Mouse (Mus musculus) splenic B cell, adult 2 months (primary cell): ENCODE measurements around the gene Cdk9.

Experiments used
- DNase-seq: peaks from one replicate; pipeline ENCODE4 v3.0.0-alpha.2; 2011; ENCODE audit warnings: low read depth, low spot score
- H3K27me3 ChIP-seq: 2 replicates; pipeline ENCODE4 v1.6.1; 2012; ENCODE audit warnings: mild to moderate bottlenecking, low read length, moderate library complexity, mixed read lengths; ENCODE audit not compliant: control insufficient read depth, poor library complexity, insufficient read depth, severe bottlenecking
- H3K36me3 ChIP-seq: 2 replicates; pipeline ENCODE4 v1.6.1; 2012; ENCODE audit warnings: mild to moderate bottlenecking, low read length, moderate library complexity, mixed read lengths; ENCODE audit not compliant: control insufficient read depth, poor library complexity, insufficient read depth, severe bottlenecking

The Cdk9 gene

GRCm38 (mm10) chr2:32741273-32742172, 28.6 kb upstream of the Cdk9 start:
- Histone ChIP-seq H3K27me3 (no peaks in the 10 kb centered on the region), H3K36me3 (peaks cover 11% of the 10 kb centered on the region)
- no peak for DNase-seq

GRCm38 (mm10) chr2:32740916-32741272, 28.0 kb upstream of the Cdk9 start, which contains the start of gene 6330409D20Rik:
6330409D20Rik (minus strand) TSS chr2:32741016.
- peaks cover 11% of the 10 kb centered on the region for H3K36me3 ChIP-seq
- no peaks in the 10 kb centered on the region for H3K27me3 ChIP-seq
- DNase-seq = no peak

DNA sequence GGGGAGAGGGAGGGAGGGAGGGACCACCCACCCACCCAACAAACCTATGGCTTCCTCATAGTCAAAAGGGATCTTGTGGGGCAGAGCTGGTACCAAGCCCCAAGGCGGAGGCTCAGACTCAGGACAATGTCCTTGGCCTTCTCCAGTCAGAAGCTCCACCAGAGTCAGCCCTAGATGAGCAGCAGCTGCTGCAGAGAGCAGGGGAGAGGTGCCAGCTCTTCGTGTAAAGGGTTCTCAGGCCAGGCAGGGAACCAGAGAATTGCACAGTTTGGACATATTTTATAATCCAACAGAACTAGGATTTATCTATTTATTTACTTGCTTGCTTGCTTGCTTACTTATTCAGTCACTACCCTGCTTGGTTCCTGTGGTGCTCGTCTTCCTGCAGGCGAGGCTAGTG, 26.4 kb upstream of the Cdk9 start:
- H3K27me3 ChIP-seq = no peaks in the 10 kb centered on the region
- H3K36me3 ChIP-seq = peaks cover 8% of the 10 kb centered on the region
- no peak for DNase-seq

DNA sequence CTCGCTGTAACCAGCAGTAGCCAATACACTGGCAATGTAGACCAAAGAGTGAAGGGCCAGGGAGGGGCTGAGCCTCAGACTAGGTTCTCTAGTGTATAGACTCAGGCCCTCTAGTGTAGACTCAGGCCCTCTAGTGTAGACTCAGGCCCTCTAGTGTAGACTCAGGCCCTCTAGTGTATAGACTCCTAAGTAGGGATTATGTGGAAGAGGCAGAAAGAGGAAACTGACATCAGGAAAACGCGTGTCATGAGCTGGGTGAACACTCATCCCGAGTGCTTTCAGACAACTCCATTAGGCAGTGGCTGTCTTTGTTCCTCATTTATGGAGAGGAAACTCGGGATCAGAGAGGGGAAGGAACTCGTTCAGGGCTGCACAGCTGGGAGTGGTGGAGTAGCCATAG, 24.1 kb upstream of the Cdk9 start:
- Histone ChIP-seq H3K36me3 (peaks cover 4% of the 10 kb centered on the region), H3K27me3 (no peaks in the 10 kb centered on the region)
- DNase-seq = no peak

- H3K36me3 ChIP-seq = peaks cover 3% of the 10 kb centered on the region
- H3K27me3 ChIP-seq = no peaks in the 10 kb centered on the region
- no peak for DNase-seq
Observed at GRCm38 (mm10) chr2:32736306-32736829, 23.5 kb upstream of the Cdk9 start.

- H3K27me3 ChIP-seq = no peaks in the 10 kb centered on the region
- no peak for DNase-seq
- peaks cover 1% of the 10 kb centered on the region for H3K36me3 ChIP-seq
Observed at GRCm38 (mm10) chr2:32734933-32735332, 22.1 kb upstream of the Cdk9 start.

DNA sequence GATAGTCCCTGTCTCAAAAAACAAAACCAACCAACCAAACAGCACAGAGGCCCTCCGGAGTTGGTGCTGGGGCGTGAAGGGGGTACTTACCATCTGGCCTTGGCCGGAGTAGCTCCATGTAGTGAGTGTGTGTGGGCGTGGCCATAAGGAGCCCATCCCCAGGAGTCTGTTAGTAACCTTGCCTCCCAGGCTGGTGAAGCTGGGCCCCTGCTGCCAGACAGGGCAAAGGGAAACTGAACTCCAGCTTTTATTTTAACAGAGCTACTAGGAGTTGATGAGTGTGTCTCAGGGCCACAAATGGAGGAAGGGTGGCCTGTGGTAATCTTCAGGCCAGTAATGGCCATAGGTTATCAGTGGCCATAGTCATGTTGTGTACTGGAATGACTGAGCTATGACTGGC, 21.6 kb upstream of the Cdk9 start:
- H3K36me3 ChIP-seq = peaks cover 5% of the 10 kb centered on the region
- no peak for DNase-seq
- no peaks in the 10 kb centered on the region for H3K27me3 ChIP-seq

GRCm38 (mm10) chr2:32732695-32733094, 19.8 kb upstream of the Cdk9 start:
- peaks cover 6% of the 10 kb centered on the region for H3K36me3 ChIP-seq
- no peaks in the 10 kb centered on the region for H3K27me3 ChIP-seq
- no peak for DNase-seq

- Histone ChIP-seq H3K36me3 (peaks cover 5% of the 10 kb centered on the region), H3K27me3 (no peaks in the 10 kb centered on the region)
- DNase-seq = no peak
Observed at GRCm38 (mm10) chr2:32731911-32732310, 19.0 kb upstream of the Cdk9 start.

- no peaks in the 10 kb centered on the region for H3K27me3 ChIP-seq
- no peak for DNase-seq
- H3K36me3 ChIP-seq = peaks cover 8% of the 10 kb centered on the region
Observed at GRCm38 (mm10) chr2:32730854-32731253, 18.0 kb upstream of the Cdk9 start.

DNA sequence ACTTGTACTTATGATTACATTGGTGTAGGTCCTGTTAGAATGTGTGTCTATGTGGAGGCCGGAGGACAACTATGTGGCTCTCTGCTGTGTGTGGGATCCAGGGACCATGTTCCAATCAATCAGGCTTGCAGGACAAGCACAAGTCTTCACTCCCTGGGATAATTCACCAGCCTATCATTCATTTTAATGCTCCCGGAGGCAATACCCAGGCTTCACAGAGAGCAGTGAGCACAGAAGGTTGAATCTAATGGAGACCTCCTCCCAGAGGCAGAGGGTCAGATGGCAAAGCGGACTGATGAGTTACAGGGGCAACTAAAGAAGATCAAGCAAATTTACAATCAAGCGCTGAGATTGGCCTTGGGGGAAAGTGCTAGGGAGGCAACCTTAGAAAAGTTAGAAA, 16.7 kb upstream of the Cdk9 start:
- no peak for DNase-seq

GRCm38 (mm10) chr2:32728463-32728862, 15.6 kb upstream of the Cdk9 start:
- DNase-seq = no peak
- Histone ChIP-seq H3K36me3 (peaks cover 11% of the 10 kb centered on the region), H3K27me3 (no peaks in the 10 kb centered on the region)

More for the DNA sequence above, 16.7 kb upstream of the Cdk9 start:
- Histone ChIP-seq H3K36me3 (peaks cover 10% of the 10 kb centered on the region), H3K27me3 (no peaks in the 10 kb centered on the region)

DNA sequence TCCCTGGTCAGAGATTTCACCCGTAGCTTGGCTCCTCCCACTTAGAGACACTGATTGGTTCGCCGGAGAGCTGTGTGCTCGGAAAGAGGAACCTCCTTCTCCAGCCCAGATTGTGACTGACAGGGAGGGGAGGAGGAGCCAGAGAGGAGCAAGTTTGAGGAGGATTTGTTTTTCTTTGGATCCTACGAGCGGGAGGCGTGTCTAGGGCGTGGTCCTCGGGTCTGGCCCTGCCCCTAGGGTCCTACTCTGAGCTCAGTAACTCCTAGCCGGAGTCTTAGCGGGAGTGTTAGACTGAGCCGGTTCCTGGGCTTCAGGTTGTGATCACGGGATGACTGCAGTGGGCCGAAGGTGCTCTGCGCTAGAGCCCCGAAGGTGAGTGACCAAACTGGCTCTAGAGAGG, 14.6 kb upstream of the Cdk9 start:
- DNase-seq = peak; percentile 92
- Histone ChIP-seq H3K27me3 (no peaks in the 10 kb centered on the region), H3K36me3 (peaks cover 11% of the 10 kb centered on the region)

DNA sequence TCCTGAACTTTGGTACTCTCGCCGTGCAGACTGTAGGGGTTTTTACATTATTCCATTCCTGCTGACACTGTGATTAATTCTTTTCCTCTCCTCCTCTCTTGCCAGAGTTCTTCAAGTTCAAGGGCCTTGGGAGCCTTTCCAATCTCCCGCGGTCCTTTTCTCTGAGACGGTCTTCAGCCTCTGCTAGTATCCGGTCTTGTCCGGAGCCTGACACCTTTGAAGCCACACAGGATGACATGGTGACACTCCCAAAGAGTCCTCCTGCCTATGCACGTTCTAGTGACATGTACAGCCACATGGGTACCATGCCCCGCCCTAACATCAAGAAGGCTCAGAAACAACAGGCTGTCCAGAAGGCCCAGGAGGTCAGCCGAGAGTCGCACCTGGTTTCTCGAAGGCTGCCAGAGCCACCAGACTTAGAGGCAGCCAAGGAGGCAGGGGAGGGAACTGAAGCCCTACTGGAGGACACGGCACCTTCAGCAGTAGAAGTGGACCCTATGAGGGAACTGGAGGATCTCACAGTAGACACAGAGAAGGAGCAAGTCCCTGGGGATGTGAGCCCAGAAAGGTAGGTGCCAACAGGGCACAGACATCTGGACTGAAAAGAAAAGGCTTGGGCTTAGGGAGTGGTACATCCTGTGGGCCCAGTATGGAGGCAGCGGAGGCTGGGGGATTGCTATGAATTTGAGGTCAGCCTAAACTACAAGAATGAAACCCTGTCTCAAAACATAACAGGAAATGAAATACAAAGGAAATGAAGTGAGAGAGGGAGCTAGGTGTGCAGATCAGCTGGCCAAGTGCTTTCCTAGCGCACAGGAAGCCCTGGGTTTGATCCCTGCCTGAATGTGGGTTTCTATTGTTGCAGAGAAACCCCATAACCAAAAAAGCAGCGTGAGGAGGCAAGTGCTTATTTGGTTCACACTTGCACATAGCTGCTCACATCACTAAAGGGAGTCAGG, 12.2 kb upstream of the Cdk9 start:
- no peak for DNase-seq

DNA sequence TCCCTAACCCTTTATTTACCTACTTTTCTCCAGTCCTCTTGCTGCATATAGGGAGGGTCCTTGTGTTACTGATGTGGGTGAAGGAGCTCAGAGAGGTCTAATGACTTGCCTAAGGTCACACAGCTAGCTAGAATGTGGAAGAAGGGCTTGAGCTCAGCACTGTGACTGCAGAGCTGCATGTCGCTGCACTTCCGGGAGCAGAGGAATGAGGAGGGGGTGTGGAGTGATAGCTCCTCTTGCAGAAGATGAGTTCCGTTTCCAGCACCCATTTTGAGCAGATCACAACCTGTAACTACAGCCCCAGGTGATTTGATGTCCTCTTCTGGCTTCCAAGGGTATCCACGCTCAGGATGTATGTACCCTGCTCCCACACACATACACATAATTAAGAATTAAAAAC, 11.3 kb upstream of the Cdk9 start:
- no peak for DNase-seq

More for the DNA sequence above, 12.2 kb upstream of the Cdk9 start:
- Histone ChIP-seq H3K27me3 (no peaks in the 10 kb centered on the region), H3K36me3 (peaks cover 11% of the 10 kb centered on the region)

More for the DNA sequence above, 11.3 kb upstream of the Cdk9 start:
- H3K27me3 ChIP-seq = no peaks in the 10 kb centered on the region
- H3K36me3 ChIP-seq = peaks cover 7% of the 10 kb centered on the region
